Mouse (Mus musculus) testis, adult 2 months (tissue): ENCODE measurements at regions not wholly inside any gene's neighbourhood (a gene's known extent, or its start where the extent isn't known, plus 50 kb on each side); places are given as distances from the start of the nearest gene placed in this dataset.

ENCODE experiments used
- CTCF ChIP-seq: fragments of 200-500 bp; IDR thresholded peaks from 2 replicates; pipeline ENCODE4 v1.5.1; 2012; ENCODE audit warnings: low read depth, mild to moderate bottlenecking, inconsistent platforms, low read length, moderate library complexity; ENCODE audit not compliant: control insufficient read depth, insufficient read depth, insufficient replicate concordance
- POLR2A ChIP-seq: fragments of 200-500 bp; IDR thresholded peaks from 2 replicates; pipeline ENCODE4 v1.6.1; 2012; ENCODE audit warnings: low read depth, mild to moderate bottlenecking, inconsistent platforms, low read length, moderate library complexity; ENCODE audit not compliant: control insufficient read depth

GRCm38 (mm10) chr9:61263335-61263734 lies 108.8 kb upstream of the Tle3 start:
- TF ChIP-seq CTCF (no peak), POLR2A (no peak)
